1 mouse cellular context compared by ENCODE assay signal in the genomic region with DNA sequence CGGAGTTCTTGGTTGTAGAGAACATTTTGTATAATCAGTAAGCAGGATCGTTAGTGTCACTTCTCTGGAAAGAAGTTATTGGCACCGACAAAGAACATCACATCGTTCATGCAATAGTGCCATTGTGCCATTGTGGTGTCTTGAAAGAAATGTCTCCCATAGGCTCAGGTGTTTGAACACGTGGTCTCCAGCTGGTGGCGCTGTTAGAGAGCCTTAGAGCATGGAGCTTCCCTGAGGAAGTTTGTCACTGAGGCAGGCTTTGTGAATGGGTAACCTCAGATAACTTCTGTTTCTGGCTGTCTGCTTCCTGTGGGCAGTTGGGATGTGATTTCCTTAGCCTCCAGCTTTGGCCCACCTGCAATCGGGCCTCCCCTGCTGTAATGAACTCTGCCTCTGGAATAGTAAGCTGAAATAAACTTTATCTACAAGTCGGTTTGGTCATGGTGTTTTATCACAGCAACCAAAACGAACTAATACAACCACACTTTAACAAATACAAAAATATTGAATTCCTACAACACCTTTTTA.
A peak's percentile ranks its signal among the peaks of the same experiment; 100 is the strongest.
TF ChIP-seq lines count a peak whose summit lies in the region.

No protein-coding gene starts in this region.

TF ChIP-seq in CH12.LX, 34 proteins besides CTCF, POLR2A, EP300 and RAD21:
- TF ChIP-seq SMC3 (IDR thresholded peaks at IDR 0.05; ENCODE audit: low read depth, low read length) = peak; percentile 31
- no peak for TF ChIP-seq MEF2A (IDR thresholded peaks at IDR 0.05; ENCODE audit: borderline replicate concordance, low read depth, low read length)
- TF ChIP-seq GABPA (IDR thresholded peaks at IDR 0.05; ENCODE audit: insufficient replicate concordance, low read depth, low read length) = no peak
- no peak for TF ChIP-seq KAT2A (IDR thresholded peaks at IDR 0.05; ENCODE audit: insufficient replicate concordance, low read length)
- no peak for TF ChIP-seq MYC (IDR thresholded peaks at IDR 0.05; ENCODE audit: low read depth, low read length)
